Comparison of ENCODE assay signal across 8 mouse cellular contexts in the genomic region with DNA sequence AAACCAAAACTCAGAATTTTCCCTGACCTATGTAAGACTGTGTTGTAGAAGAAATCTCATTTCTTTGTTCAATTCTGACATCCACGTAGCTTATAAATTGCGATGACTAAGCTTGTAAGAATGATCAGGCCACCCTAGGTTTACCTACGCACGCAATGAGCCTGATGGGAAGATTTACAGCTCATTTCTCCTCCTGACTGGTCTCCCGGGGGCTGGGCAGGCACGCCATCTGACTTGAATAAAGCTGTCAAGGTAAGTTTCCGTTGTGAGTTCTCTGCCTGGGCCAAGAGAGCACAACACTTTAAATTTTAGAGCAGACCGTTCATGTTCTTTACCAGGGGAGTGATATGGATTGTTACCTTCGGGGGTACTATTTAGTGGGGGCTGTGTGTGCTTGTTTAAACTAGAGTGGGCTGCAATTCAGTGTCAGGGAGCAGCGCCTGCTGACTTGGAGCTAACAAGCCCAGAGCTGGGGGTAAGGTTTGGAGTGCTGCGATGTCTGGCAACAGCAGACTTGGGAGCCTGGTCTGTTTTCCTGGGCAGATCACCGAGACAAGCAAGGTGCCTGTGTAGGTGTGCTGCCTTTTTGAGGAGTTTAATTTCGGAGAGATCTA. TPM values are rescaled to one million over a fixed set of nuclear protein-coding genes. Genes with fewer than 3 reads are reported as not detected.
DNase-seq lines count a peak whose midpoint lies in the region; ATAC-seq lines count a peak whose summit lies in the region.

A gene (plus strand): TSS at position 214 of the 614 bp plus-strand sequence.

- 35% methylated on average over 13 of the region's 13 CpGs for WGBS in heart, embryonic 10.5 days
- 31% methylated on average over 13 of the region's 13 CpGs for WGBS in stomach, embryonic 15.5 days

- H3K36me3 ChIP-seq in heart, embryonic 10.5 days: no peaks in the 10 kb centered on the region
- H3K36me3 ChIP-seq in stomach, embryonic 15.5 days: no peaks in the 10 kb centered on the region

- H3K9me3 ChIP-seq in heart, embryonic 10.5 days: no peaks in the 10 kb centered on the region
- H3K9me3 ChIP-seq in stomach, embryonic 15.5 days: no peaks in the 10 kb centered on the region

- no peak for DNase-seq in heart, adult 8-10 months (ENCODE audit: low spot score)
- no peak for DNase-seq in heart, embryonic 10.5 days (ENCODE audit: low spot score)
- no peak for DNase-seq in thymus, postnatal 0 days (ENCODE audit: low spot score)
- no peak for DNase-seq in thymus, postnatal 25 days
- no peak for DNase-seq in layer of hippocampus, postnatal 10 days (ENCODE audit: low spot score in 2 of 2)
- no peak for DNase-seq in retina, embryonic 14.5 days (ENCODE audit: low spot score)
- DNase-seq in cerebellum, postnatal 14 days: no peak

- no peak within 1 kb of the TSS for H3K27ac ChIP-seq in heart, embryonic 10.5 days
- H3K27ac ChIP-seq in stomach, embryonic 15.5 days: peak within 1 kb of the TSS; percentile 68

- peak; percentile 43; the same call in 1 of the 2 replicates for ATAC-seq in stomach, embryonic 15.5 days (ENCODE audit: insufficient read depth, low FRiP score, low read depth)

- H3K9ac ChIP-seq in stomach, embryonic 15.5 days: no peak within 1 kb of the TSS

- H3K4me2 ChIP-seq in stomach, embryonic 15.5 days: no peak within 1 kb of the TSS

- H3K4me1 ChIP-seq in heart, embryonic 10.5 days: peaks cover 9% of the 10 kb centered on the region; the same call in 1 of the 2 replicates
- H3K4me1 ChIP-seq in stomach, embryonic 15.5 days: 0 out of 2 replicates have a peak, but pooled peaks cover 4% of the 10 kb centered on the region

- no peak within 1 kb of the TSS for H3K4me3 ChIP-seq in heart, embryonic 10.5 days
- H3K4me3 ChIP-seq in stomach, embryonic 15.5 days (replicated peaks): no peak within 1 kb of the TSS

- no peaks in the 10 kb centered on the region for H3K27me3 ChIP-seq in heart, embryonic 10.5 days (ENCODE audit: insufficient read depth, poor library complexity, severe bottlenecking)
- H3K27me3 ChIP-seq in stomach, embryonic 15.5 days (replicated peaks): no peaks in the 10 kb centered on the region

RNA-seq across cellular contexts. Expression of the gene that starts here (rescaled TPM):
- 10 to 100 TPM; 12.1 to 13.7 (median 13.4) TPM for total RNA-seq in heart, adult 8-10 months (2022)
- 5.2 and 6.1 TPM in 2 replicates for polyA plus RNA-seq in heart, embryonic 10.5 days (2016; fragmentation: Nextera tagmentation; extraction: Ambion mirVana)
- polyA plus RNA-seq in thymus, postnatal 0 days (2015; fragmentation: Nextera tagmentation; extraction: Ambion mirVana): 15.8 and 19.7 TPM in 2 replicates
- 10 to 100 TPM; 24.7 to 27.4 TPM for total RNA-seq in layer of hippocampus, postnatal 10 days (2021)
- polyA plus RNA-seq in stomach, embryonic 15.5 days (2015; fragmentation: Nextera tagmentation; extraction: Ambion mirVana): 8.3 and 9.0 TPM in 2 replicates
